Mouse (Mus musculus) layer of hippocampus, adult 11-12 months (tissue): ENCODE measurements at regions not wholly inside any gene's neighbourhood (a gene's known extent, or its start where the extent isn't known, plus 50 kb on each side); places are given as distances from the start of the nearest gene placed in this dataset.

Source experiments
- DNase-seq: peaks from one replicate; pipeline ENCODE4 v3.0.0; 2022; ENCODE audit warnings: low spot score

DNA sequence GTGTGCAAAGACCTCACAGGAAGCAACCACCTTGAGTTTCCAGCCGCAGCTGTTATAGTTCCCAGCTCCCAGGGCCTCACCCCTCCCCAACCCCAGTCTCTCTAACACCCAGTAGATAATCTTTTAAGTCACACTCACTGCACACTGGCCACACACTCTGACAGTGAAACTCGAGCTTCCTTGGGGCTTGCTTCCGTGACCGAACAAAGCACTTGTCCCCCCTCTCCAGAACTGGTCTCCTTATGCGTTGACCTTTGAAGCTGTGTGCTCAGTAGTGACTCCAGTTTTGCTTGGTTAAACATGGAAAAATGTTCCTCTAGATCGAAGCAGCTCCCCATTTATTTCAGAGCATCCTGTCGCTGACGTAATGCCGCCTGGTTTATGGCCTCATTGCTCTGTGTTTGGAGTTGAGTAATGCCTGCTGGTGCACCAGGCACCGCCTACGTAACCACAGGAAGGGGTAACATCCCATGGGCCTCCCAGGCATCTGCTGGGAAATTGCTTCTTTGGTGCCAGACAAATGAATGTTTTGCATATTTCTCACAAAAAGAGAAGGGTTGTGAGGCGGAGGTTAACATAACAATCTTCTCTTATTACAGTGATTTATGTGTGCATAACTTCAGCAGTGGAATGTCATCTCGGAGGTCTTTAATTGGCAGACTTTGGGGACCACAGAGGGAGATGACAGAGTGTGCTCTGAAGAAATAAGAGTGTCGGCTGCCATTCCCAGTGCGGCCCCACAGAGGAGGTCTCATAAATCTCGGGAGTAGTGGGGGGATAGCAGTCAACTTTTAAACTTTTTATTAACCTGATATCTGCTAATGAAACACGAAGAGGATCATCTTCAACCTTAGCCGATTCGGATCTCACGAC is 292.7 kb upstream of the Zfp507 start:
- DNase-seq: peak; percentile 30

DNA sequence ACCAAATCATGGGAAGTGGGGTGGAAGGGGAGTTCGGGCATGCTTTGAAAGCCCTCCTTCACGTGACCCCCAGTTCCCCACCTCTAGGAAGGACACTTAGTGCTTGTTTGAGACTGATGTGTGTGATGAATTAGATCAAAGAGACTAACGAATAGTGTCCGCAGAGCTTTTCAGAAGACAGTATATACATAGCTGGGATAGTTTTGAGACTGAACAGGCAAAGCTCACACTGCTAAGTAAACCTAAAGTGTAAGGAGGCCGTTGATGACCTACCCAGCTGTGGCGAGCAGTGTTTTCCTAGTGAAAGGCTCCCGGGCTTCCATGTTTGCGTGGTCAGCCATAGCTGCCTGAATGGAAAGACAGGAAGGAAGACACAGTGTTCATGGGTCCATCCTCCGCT is 288.3 kb upstream of the Zfp507 start:
- DNase-seq: no peak

DNA sequence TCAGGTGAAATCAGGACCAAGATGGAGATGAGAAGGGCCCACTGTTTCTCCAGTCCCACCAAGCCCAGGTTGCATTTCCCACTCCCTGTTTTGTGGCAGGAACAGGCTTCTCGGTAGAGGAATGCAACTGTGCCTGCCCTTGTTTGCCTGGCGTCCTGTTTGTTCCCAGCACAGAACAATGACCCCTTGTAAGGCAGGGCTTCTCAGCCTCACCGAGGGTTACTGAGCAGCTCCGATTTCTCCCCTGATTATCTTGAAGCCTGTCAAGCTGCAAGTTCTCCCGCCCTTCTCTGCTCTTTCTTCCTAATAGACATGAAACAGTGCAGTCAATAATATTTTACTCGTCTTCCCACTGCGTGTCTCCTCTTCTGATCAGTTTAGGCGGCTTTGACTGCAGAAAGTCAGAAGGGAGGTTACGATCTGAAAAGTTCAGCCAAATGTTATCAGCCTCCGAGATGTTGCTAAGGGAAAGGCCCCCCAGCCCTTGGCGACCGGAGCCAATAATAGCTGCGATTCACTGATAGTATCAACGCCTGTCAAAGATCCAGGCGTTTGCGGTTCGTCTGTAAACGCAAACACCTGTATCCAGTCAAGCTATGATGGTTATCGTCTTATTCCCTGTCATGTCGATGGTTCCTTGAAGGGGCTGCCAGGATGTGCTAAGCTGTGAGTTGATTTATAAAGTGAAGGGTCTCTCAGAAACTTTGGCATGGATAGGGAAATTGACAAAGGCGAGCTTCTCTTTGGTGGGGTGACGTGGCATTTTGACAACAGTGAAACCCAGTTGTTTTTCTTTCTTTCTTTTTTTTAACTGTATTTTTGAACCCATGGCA is 287.7 kb upstream of the Zfp507 start:
- no peak for DNase-seq

DNA sequence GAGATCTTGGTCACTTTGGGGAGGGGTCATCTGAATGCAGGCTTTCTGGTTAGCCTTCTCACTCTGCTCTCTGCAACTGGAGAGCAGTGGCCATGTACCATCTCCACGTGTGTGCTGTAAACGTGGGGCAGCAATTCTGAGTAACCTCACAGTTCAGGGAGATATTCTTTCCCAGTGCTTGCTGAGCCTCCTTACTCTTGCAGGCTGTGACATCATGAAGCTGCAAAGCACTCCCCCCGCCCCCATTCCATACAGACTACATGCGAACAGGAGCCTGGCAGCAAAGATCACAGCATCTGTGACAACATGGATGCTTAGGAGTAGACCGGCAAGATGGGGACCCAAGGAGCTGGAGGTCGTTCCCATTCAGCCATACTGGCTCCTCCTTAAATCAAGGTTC is 284.8 kb upstream of the Zfp507 start:
- no peak for DNase-seq

GRCm38 (mm10) chr7:36078666-36079065 is 275.9 kb upstream of the Zfp507 start:
- no peak for DNase-seq

- no peak for DNase-seq
Observed at GRCm38 (mm10) chr7:36078089-36078654, 275.4 kb upstream of the Zfp507 start.

DNA sequence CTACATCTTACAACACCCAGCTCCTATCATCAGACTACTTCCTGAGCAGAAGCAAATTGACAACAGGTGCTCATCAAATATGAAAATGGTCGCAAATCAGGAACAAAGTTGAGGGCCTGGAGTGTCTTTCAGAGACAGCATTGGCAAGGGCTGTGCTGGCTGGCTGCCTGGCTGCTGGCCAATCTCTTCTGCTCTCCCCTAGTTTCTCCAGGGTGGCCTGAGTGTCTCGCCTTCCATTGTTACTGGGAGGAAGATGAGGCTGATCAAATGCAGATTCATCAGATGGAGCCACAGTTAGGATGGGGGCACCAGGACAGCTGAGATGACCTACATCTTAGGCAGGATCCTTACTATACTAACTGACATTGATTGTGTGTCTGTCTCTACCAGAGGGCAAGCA is 274.5 kb upstream of the Zfp507 start:
- no peak for DNase-seq

- DNase-seq: no peak
Observed at GRCm38 (mm10) chr7:36076021-36076441, 273.2 kb upstream of the Zfp507 start.

- no peak for DNase-seq
Observed at GRCm38 (mm10) chr7:36071774-36072173, 269.0 kb upstream of the Zfp507 start.

- DNase-seq: no peak
Observed at GRCm38 (mm10) chr7:36066725-36067124, 263.9 kb upstream of the Zfp507 start.

DNA sequence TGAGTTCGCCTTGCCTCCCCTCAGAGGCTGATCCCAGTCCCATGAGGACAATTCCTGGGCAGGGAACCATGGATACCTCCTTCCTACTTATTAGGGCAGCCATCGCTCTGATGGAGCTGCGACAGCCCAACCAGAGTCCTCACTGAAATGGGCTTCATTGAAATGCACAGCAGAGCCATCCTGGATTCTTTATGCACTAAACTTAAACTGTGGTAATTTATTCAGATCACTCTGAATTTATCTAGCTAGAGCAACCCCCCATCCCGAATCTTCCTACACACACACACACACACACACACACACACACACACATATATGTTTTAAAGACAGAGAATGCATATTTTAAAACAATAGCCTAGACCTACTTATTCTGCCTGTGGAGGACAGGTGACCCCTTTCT is 258.9 kb upstream of the Zfp507 start:
- DNase-seq: no peak

- DNase-seq: no peak
Observed at GRCm38 (mm10) chr7:36060426-36060825, 257.6 kb upstream of the Zfp507 start.

DNA sequence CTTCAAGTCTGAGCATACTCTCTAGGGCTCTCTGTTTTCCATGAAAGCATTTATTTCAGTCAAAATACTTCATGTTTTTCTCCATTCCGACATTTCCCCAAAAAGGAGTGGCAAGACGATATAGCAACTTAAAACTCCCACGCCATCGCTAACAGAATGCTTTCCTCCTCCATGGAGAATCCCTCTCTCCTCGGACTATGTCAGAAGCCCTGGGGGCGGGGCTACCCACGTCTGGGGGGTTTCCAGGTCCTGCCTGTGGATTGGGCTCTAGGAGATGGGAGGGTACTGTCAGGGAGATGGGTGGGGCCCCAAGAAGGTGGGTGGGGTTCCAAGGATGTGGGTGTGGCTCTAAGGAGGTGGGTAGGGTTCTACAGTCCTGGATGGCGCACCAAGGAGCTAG is 243.2 kb upstream of the Zfp507 start:
- no peak for DNase-seq

DNA sequence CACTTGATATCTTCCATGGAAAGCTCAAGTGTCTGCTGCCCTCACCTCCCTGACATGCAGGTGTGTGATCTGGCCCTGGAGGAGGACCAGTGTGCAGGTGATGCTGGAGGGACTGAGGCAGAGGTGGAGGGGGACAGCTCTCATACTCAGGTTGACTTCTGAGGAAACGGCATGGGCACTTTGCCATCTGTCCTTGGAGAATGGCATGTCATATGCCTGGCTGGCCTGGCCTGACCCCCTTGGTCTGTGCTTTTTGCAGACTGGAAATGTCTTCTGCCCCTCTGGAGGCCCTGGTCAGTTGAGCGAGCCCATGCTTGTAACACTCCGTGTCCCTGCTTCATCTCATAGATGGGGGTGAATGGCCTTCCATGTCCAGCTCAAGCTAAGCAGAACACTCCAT is 229.1 kb upstream of the Zfp507 start:
- no peak for DNase-seq

DNA sequence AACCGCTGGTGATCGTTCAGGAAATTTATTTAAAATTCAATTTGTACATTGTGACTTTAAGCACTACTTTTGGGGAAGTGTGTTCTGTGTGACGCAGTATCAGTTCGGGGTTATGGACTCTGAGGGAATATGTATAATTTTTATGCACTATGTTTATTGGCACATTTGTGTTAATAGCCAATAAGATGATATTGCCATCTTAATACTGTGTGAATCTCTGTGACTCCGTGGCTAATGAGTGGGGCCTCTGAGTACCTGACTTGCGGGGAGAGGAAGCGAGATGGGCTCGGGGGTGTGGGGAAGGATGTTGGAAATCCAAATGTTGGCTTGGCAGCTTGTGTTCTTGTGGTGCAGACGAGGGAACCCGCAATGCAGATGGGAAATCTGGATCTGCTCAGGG is 220.2 kb upstream of the Zfp507 start:
- no peak for DNase-seq

- DNase-seq: no peak
Observed at GRCm38 (mm10) chr7:36022489-36022888, 219.7 kb upstream of the Zfp507 start.

DNA sequence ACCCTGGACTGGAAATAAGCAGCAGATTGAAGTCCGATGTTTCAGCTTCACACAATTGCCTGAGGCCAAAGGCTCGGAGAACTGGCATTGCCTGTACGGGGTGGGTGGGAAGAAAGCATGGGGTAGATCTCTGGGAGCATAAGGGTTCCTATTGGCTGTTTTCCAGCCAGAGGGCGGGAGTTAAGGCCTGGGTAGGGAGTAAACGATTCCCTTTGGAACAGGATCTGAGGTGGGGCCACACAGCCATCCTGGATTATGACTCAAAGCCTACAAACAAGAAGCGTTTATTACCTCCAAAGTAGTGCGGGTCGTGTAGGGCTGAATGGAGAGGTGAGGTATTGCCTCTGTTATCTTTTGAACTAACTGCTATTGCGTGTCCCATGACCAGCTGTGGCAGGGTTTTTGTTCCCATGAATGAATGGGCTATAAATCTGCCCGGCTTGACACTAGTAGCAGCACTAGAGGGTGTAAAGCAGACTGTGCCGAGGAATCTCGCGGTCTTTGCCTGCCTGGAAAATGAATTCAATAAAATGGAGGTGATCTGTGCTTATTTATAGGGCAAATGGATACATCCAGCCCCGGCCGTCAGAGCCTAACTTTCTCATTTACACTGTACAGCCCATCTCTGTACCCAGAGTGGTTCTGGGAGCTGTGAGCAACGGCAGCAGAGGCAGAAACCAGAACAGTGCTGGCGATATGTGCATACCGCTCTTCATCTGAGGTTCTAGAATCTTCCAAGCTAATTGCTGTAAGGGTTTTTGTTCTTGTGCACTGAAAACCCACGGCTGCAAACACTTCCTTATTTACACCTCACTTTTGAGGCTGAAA is 214.3 kb upstream of the Zfp507 start:
- no peak for DNase-seq

- DNase-seq: no peak
Observed at GRCm38 (mm10) chr7:35996609-35997008, 193.8 kb upstream of the Zfp507 start.

DNA sequence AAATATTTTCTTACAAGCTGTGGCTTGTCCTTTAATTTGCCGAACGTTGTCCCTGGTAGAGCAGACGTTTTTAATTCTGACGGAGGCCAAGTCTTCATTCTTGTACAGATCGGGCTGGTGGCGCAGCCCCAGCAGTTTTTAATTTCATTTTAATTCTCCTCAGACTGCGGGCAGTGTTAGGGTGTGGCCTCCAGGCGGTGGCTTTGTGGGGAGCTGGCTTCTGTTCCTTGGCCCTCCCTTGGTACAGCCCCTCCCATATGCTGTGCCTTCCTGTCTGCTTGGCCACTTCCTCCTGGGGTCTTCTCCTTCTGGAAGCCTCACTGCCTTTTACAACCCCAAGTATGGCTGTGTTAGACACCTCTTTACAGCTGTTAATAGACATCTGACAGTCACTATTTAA is 189.7 kb upstream of the Zfp507 start:
- no peak for DNase-seq

DNA sequence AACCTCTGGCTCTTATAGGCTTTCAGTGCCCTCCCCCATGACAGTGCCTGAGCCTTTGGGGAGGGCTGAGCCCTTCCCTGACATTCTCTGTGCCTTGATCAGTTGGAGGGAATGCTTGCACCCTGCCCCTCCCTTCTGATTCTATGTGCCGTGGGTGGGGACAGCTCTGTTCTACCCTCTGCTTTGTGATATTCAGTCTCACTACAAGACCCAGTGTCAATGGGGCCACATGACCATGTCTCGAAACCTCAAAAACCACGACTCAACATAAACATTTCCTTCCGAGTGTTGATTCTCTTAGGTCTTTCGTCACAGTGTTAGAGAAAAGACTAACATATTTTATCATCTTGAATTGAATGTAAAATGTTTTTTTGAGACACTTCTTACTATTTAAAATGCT is 188.3 kb upstream of the Zfp507 start:
- no peak for DNase-seq

DNA sequence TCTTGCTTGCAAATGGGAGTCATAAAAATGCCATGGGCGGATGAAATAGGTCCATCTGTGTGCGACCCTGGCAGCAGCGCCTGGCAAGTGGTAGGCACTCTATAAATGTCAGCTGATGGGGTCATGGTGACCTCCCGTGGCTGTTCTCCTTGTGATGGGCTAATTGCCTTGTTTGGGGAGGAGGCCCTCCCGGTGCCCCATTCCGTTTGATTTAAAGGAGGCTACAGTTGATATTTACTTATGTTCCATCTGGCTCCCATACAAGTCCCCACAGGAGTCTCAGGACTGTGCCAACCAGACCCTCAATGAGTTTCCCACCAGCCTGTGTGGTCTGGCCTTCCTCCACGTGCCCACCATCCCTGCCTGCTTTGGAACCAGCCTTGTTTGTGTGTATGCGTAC is 186.7 kb upstream of the Zfp507 start:
- DNase-seq: no peak
